Mouse (Mus musculus) stomach, postnatal 0 days (tissue): ENCODE measurements around the gene Krtap1-5. TPM values are rescaled to one million over a fixed set of nuclear protein-coding genes. Genes with fewer than 3 reads are reported as not detected.

Source experiments
- ATAC-seq: fragments of 200-750 bp; cut with Nextera tagmentation; 2 replicates; pipeline ENCODE4 v1.8.0; 2017; ENCODE audit not compliant: low FRiP score, low TSS enrichment
- DNase-seq: peaks from one replicate; pipeline ENCODE4 v3.0.0-alpha.2; 2016; ENCODE audit warnings: low spot score
- H3K27ac ChIP-seq: fragments of 300-500 bp; sonication (generic); replicated peaks from 2 replicates; pipeline ENCODE4 v1.5.1; 2014; ENCODE audit warnings: mild to moderate bottlenecking, control low read depth
- H3K27me3 ChIP-seq: fragments of 300-500 bp; sonication (generic); 2 replicates; pipeline ENCODE4 v1.6.1; 2014; ENCODE audit warnings: low read length; ENCODE audit not compliant: control insufficient read depth, insufficient read depth
- H3K36me3 ChIP-seq: fragments of 300-500 bp; sonication (generic); 2 replicates; pipeline ENCODE4 v1.6.1; 2014; ENCODE audit warnings: low read length, mixed read lengths; ENCODE audit not compliant: control insufficient read depth, insufficient read depth
- H3K4me1 ChIP-seq: fragments of 300-500 bp; sonication (generic); replicated peaks from 2 replicates; pipeline ENCODE4 v1.6.1; 2014; ENCODE audit warnings: antibody characterized with exemption; ENCODE audit not compliant: control insufficient read depth, insufficient read depth
- H3K4me2 ChIP-seq: fragments of 300-500 bp; sonication (generic); replicated peaks from 2 replicates; pipeline ENCODE4 v1.6.1; 2014; ENCODE audit warnings: low read depth, mild to moderate bottlenecking, control low read depth, moderate library complexity
- H3K4me3 ChIP-seq: fragments of 300-500 bp; sonication (generic); 2 replicates; pipeline ENCODE4 v1.5.1; 2014; ENCODE audit warnings: low read depth, low read length, control low read depth
- H3K9ac ChIP-seq: fragments of 300-500 bp; sonication (generic); 2 replicates; pipeline ENCODE4 v1.6.1; 2014; ENCODE audit warnings: mild to moderate bottlenecking, low read length, control low read depth, mixed read lengths
- H3K9me3 ChIP-seq: fragments of 300-500 bp; sonication (generic); 2 replicates; pipeline ENCODE4 v1.6.1; 2016; ENCODE audit warnings: low read length; ENCODE audit not compliant: control insufficient read depth
- CTCF ChIP-seq: IDR thresholded peaks from 2 replicates; pipeline ENCODE4 v1.5.1; 2016; ENCODE audit warnings: antibody characterized with exemption, low read depth, mild to moderate bottlenecking, moderate library complexity
- EP300 ChIP-seq: optimal IDR thresholded peaks from 2 replicates; pipeline ENCODE3; 2016; ENCODE audit warnings: antibody characterized with exemption
- WGBS: fragments of 180-500 bp; shearing (Covaris S2); extraction: QIAGEN DNeasy Blood & Tissue Kit; methylation state at CpG from one replicate; pipeline ENCODE4 v1.1.7; 2014; 5-methylcytosine and 5-hydroxymethylcytosine counted together
- polyA plus RNA-seq: library from polyadenylated mRNA; unstranded; fragments of >200 nt; fragmentation: Nextera tagmentation; extraction: Ambion mirVana; gene quantifications from 2 replicates; pipeline ENCODE4 v1.2.1, GENCODE M21; 2015

Gene Krtap1-5
- polyA plus RNA-seq, 1 experiment from 2014 or later: not detected

- no peak for DNase-seq
These were observed 7.7 kb downstream of the Krtap1-5 start for GRCm38 (mm10) chr11:99573164-99573563.

GRCm38 (mm10) chr11:99566530-99566929 is 14.3 kb downstream of the Krtap1-5 start, which contains the start of gene Krtap3-1:
TSS of gene Krtap3-1 (minus strand) at chr11:99566630.
- Histone ChIP-seq H3K4me2 (no peak within 1 kb of the TSS), H3K36me3 (no peaks in the 10 kb centered on the region), H3K27me3 (no peaks in the 10 kb centered on the region), H3K9ac (no peak within 1 kb of the TSS), H3K9me3 (no peaks in the 10 kb centered on the region), H3K27ac (no peak within 1 kb of the TSS), H3K4me3 (no peak within 1 kb of the TSS), H3K4me1 (no peaks in the 10 kb centered on the region)
- ATAC-seq (no peak), DNase-seq (no peak)
- TF ChIP-seq CTCF: no peak
- TF ChIP-seq EP300: no peak
- 91% methylated on average over 7 of the region's 7 CpGs for WGBS

More at GRCm38 (mm10) chr11:99573164-99573563, 7.7 kb downstream of the Krtap1-5 start:
- TF ChIP-seq EP300 (no peak), CTCF (no peak)
- no peaks in the 10 kb centered on the region for H3K4me1 ChIP-seq
- H3K27me3 ChIP-seq: no peaks in the 10 kb centered on the region
- no peaks in the 10 kb centered on the region for H3K9me3 ChIP-seq
- H3K4me2 ChIP-seq: no peak overlapping the region
- WGBS: 55% methylated on average over 4 of the region's 4 CpGs
- no peak overlapping the region for H3K9ac ChIP-seq
- no peak overlapping the region for H3K4me3 ChIP-seq
- H3K36me3 ChIP-seq: no peaks in the 10 kb centered on the region
- no peak overlapping the region for H3K27ac ChIP-seq
- ATAC-seq: no peak

GRCm38 (mm10) chr11:99562580-99562979 is 18.2 kb downstream of the Krtap1-5 start:
- no peak for ATAC-seq
- Histone ChIP-seq H3K4me1 (no peaks in the 10 kb centered on the region), H3K27ac (no peak overlapping the region)

GRCm38 (mm10) chr11:99559366-99559765 is 21.4 kb downstream of the Krtap1-5 start, which contains the start of gene Gm11939:
TSS of gene Gm11939 (minus strand) at chr11:99559466.
- H3K9me3 ChIP-seq: no peaks in the 10 kb centered on the region
- H3K4me1 ChIP-seq: no peaks in the 10 kb centered on the region
- H3K36me3 ChIP-seq: no peaks in the 10 kb centered on the region
- no peak for TF ChIP-seq CTCF
- no peak for TF ChIP-seq EP300
- H3K4me3 ChIP-seq: no peak within 1 kb of the TSS
- ATAC-seq (no peak), DNase-seq (no peak)
- H3K27ac ChIP-seq: no peak within 1 kb of the TSS
- no peak within 1 kb of the TSS for H3K4me2 ChIP-seq
- no peak within 1 kb of the TSS for H3K9ac ChIP-seq
- H3K27me3 ChIP-seq: no peaks in the 10 kb centered on the region
- WGBS: 82% methylated on average over 9 of the region's 9 CpGs

More at GRCm38 (mm10) chr11:99562580-99562979, 18.2 kb downstream of the Krtap1-5 start:
- TF ChIP-seq EP300: no peak
- TF ChIP-seq CTCF: no peak
- no peak overlapping the region for H3K4me3 ChIP-seq
- H3K36me3 ChIP-seq: no peaks in the 10 kb centered on the region
- 79% methylated on average over 6 of the region's 6 CpGs for WGBS
- H3K4me2 ChIP-seq: no peak overlapping the region
- no peaks in the 10 kb centered on the region for H3K27me3 ChIP-seq
- no peaks in the 10 kb centered on the region for H3K9me3 ChIP-seq
- DNase-seq: no peak
- no peak overlapping the region for H3K9ac ChIP-seq

GRCm38 (mm10) chr11:99557976-99558745 is 22.7 kb downstream of the Krtap1-5 start:
- no peaks in the 10 kb centered on the region for H3K9me3 ChIP-seq
- H3K27ac ChIP-seq: no peak overlapping the region
- no peak overlapping the region for H3K4me2 ChIP-seq
- 59% methylated on average over 3 of the region's 3 CpGs for WGBS
- DNase-seq: no peak
- TF ChIP-seq CTCF (no peak), EP300 (no peak)
- H3K9ac ChIP-seq: no peak overlapping the region
- no peaks in the 10 kb centered on the region for H3K4me1 ChIP-seq
- no peak for ATAC-seq
- no peak overlapping the region for H3K4me3 ChIP-seq
- no peaks in the 10 kb centered on the region for H3K27me3 ChIP-seq
- no peaks in the 10 kb centered on the region for H3K36me3 ChIP-seq

GRCm38 (mm10) chr11:99556753-99557152 is 24.1 kb downstream of the Krtap1-5 start, which contains the start of gene Krtap3-2:
TSS of gene Krtap3-2 (minus strand) at chr11:99556853.
- no peaks in the 10 kb centered on the region for H3K27me3 ChIP-seq
- no peak within 1 kb of the TSS for H3K4me3 ChIP-seq
- no peaks in the 10 kb centered on the region for H3K9me3 ChIP-seq
- TF ChIP-seq CTCF (no peak), EP300 (no peak)
- no peaks in the 10 kb centered on the region for H3K4me1 ChIP-seq
- no peak for DNase-seq
- H3K9ac ChIP-seq: no peak within 1 kb of the TSS
- H3K4me2 ChIP-seq: no peak within 1 kb of the TSS
- ATAC-seq: no peak
- H3K27ac ChIP-seq: no peak within 1 kb of the TSS
- 79% methylated on average over 2 of the region's 2 CpGs for WGBS
- no peaks in the 10 kb centered on the region for H3K36me3 ChIP-seq
